Mouse (Mus musculus) MEL (cell line): Measurements from ENCODE around the gene Rbm26. TPM values are rescaled to one million over a fixed set of nuclear protein-coding genes. Genes with fewer than 3 reads are reported as not detected.

Source experiments
- DNase-seq: peaks from one replicate; pipeline ENCODE4 v3.0.0; 2011; ENCODE audit warnings: low read depth, low spot score
- H3K27ac ChIP-seq: 2 replicates; pipeline ENCODE4 v1.5.1; 2012; ENCODE audit warnings: low read depth, mild to moderate bottlenecking, control low read depth, low read length, moderate library complexity; ENCODE audit not compliant: control insufficient read depth
- H3K27me3 ChIP-seq, 2 experiments: fragments of 150-350 bp in 1 of 2; sonication (generic) in 1 of 2; 2 replicates each; pipeline ENCODE4 v1.6.1; 2012; ENCODE audit warnings: low read length in 2 of 2, mild to moderate bottlenecking in 2 of 2, improper control_type of control experiment in 1 of 2, moderate library complexity in 1 of 2; ENCODE audit not compliant: insufficient read depth in 2 of 2, control insufficient read depth in 1 of 2
- H3K36me3 ChIP-seq, 2 experiments: 2 replicates each; pipeline ENCODE4 v1.6.1; 2012 to 2014; ENCODE audit warnings: low read length in 2 of 2, improper control_type of control experiment in 1 of 2, inconsistent platforms in 1 of 2, mild to moderate bottlenecking in 1 of 2; ENCODE audit not compliant: insufficient read depth in 2 of 2, control insufficient read depth in 1 of 2
- H3K4me1 ChIP-seq, 2 experiments: fragments of 150-350 bp in 1 of 2; sonication (generic) in 1 of 2; 2 replicates each; pipeline ENCODE4 v1.6.1; 2012; ENCODE audit warnings: low read length in 2 of 2, improper control_type of control experiment in 1 of 2, mild to moderate bottlenecking in 1 of 2; ENCODE audit not compliant: insufficient read depth in 2 of 2, control insufficient read depth in 1 of 2
- H3K4me3 ChIP-seq, 2 experiments: fragments of 150-350 bp in 1 of 2; sonication (generic) in 1 of 2; 2 replicates each; pipeline ENCODE4 v1.5.1; 2012; ENCODE audit warnings: low read depth in 2 of 2, low read length in 2 of 2, mild to moderate bottlenecking in 2 of 2, moderate library complexity in 2 of 2, control low read depth in 1 of 2, improper control_type of control experiment in 1 of 2; ENCODE audit not compliant: control insufficient read depth in 1 of 2, insufficient read depth in 1 of 2
- H3K79me2 ChIP-seq: 2 replicates; pipeline ENCODE4 v1.6.1; 2012; ENCODE audit warnings: mild to moderate bottlenecking, low read length, moderate library complexity; ENCODE audit not compliant: control insufficient read depth, poor library complexity, insufficient read depth
- H3K9ac ChIP-seq: 2 replicates; pipeline ENCODE4 v1.6.1; 2012; ENCODE audit warnings: low read depth, mild to moderate bottlenecking, control low read depth, low read length, moderate library complexity; ENCODE audit not compliant: control insufficient read depth, poor library complexity, severe bottlenecking
- H3K9me3 ChIP-seq: fragments of 150-350 bp; sonication (generic); replicated peaks from 2 replicates; pipeline ENCODE4 v1.6.1; 2012; ENCODE audit warnings: mild to moderate bottlenecking, low read length, improper control_type of control experiment, moderate library complexity; ENCODE audit not compliant: insufficient read depth
- BHLHE40 ChIP-seq: IDR thresholded peaks from 2 replicates; pipeline ENCODE4 v1.6.1; 2012; ENCODE audit warnings: low read depth, mild to moderate bottlenecking, inconsistent platforms, low read length, improper control_type of control experiment, borderline replicate concordance
- CHD2 ChIP-seq: IDR thresholded peaks from 2 replicates; pipeline ENCODE4 v1.6.1; 2011; ENCODE audit warnings: low read length, improper control_type of control experiment
- CTCF ChIP-seq, 3 experiments: IDR thresholded peaks in 2 of 3; conservative IDR thresholded peaks in 1 of 3; 2 replicates each; pipeline ENCODE4 v1.5.1; 2011 to 2012; ENCODE audit warnings: low read length in 3 of 3, low read depth in 2 of 3, mild to moderate bottlenecking in 2 of 3, improper control_type of control experiment in 1 of 3, inconsistent platforms in 1 of 3, mixed read lengths in 1 of 3, moderate library complexity in 1 of 3; ENCODE audit not compliant: control insufficient read depth in 1 of 3, insufficient read depth in 1 of 3, poor library complexity in 1 of 3, severe bottlenecking in 1 of 3
- E2F4 ChIP-seq: IDR thresholded peaks from 2 replicates; pipeline ENCODE4 v1.6.1; 2011; ENCODE audit warnings: low read depth, low read length, improper control_type of control experiment, borderline replicate concordance
- ELF1 ChIP-seq: IDR thresholded peaks from 2 replicates; pipeline ENCODE4 v1.6.1; 2014; ENCODE audit warnings: low read depth, mild to moderate bottlenecking, inconsistent platforms, low read length, improper control_type of control experiment, moderate library complexity
- ETS1 ChIP-seq: IDR thresholded peaks from 2 replicates; pipeline ENCODE4 v1.6.1; 2012; ENCODE audit warnings: low read depth, mild to moderate bottlenecking, inconsistent platforms, low read length, improper control_type of control experiment, moderate library complexity
- HCFC1 ChIP-seq: IDR thresholded peaks from 2 replicates; pipeline ENCODE4 v1.6.1; 2012; ENCODE audit warnings: low read depth, mild to moderate bottlenecking, inconsistent platforms, low read length, improper control_type of control experiment, moderate library complexity
- JUND ChIP-seq: IDR thresholded peaks from 2 replicates; pipeline ENCODE4 v1.6.1; 2011; ENCODE audit warnings: low read depth, mild to moderate bottlenecking, improper control_type of control experiment, low read length
- KAT2A ChIP-seq: conservative IDR thresholded peaks from 2 replicates; pipeline ENCODE4 v1.6.1; 2012; ENCODE audit warnings: low read depth, low read length, improper control_type of control experiment, inconsistent platforms
- MAX ChIP-seq: IDR thresholded peaks from 2 replicates; pipeline ENCODE4 v1.6.1; 2011; ENCODE audit warnings: low read length, improper control_type of control experiment
- MXI1 ChIP-seq: IDR thresholded peaks from 2 replicates; pipeline ENCODE4 v1.6.1; 2011; ENCODE audit warnings: mild to moderate bottlenecking, low read depth, low read length, improper control_type of control experiment
- MYB ChIP-seq: IDR thresholded peaks from 2 replicates; pipeline ENCODE4 v1.6.1; 2011; ENCODE audit warnings: mild to moderate bottlenecking, low read depth, low read length, improper control_type of control experiment
- MYC ChIP-seq: IDR thresholded peaks from 2 replicates; pipeline ENCODE4 v1.6.1; 2011; ENCODE audit warnings: low read depth, mild to moderate bottlenecking, low read length, improper control_type of control experiment, moderate library complexity
- NELFE ChIP-seq: IDR thresholded peaks from 2 replicates; pipeline ENCODE4 v1.6.1; 2011; ENCODE audit warnings: low read depth, low read length, improper control_type of control experiment
- NRF1 ChIP-seq: IDR thresholded peaks from 2 replicates; pipeline ENCODE4 v1.6.1; 2014; ENCODE audit warnings: low read depth, mild to moderate bottlenecking, inconsistent platforms, low read length, improper control_type of control experiment, moderate library complexity; ENCODE audit not compliant: poor library complexity, insufficient read depth, severe bottlenecking
- POLR2A ChIP-seq, 2 experiments: IDR thresholded peaks; 2 replicates each; pipeline ENCODE4 v1.6.1; 2011 to 2012; ENCODE audit warnings: low read length in 2 of 2, mild to moderate bottlenecking in 2 of 2, control low read depth in 1 of 2, improper control_type of control experiment in 1 of 2, low read depth in 1 of 2, moderate library complexity in 1 of 2; ENCODE audit not compliant: control insufficient read depth in 1 of 2, insufficient read depth in 1 of 2, poor library complexity in 1 of 2
- POLR2AphosphoS2 ChIP-seq: IDR thresholded peaks from 2 replicates; pipeline ENCODE4 v1.6.1; 2011; ENCODE audit warnings: low read length, improper control_type of control experiment
- RAD21 ChIP-seq: IDR thresholded peaks from 2 replicates; pipeline ENCODE4 v1.6.1; 2011; ENCODE audit warnings: mild to moderate bottlenecking, low read depth, low read length, improper control_type of control experiment
- SIN3A ChIP-seq: IDR thresholded peaks from 2 replicates; pipeline ENCODE4 v1.6.1; 2012; ENCODE audit warnings: low read length, improper control_type of control experiment, inconsistent platforms
- SMC3 ChIP-seq: IDR thresholded peaks from 2 replicates; pipeline ENCODE4 v1.6.1; 2011; ENCODE audit warnings: low read depth, low read length, improper control_type of control experiment
- TBP ChIP-seq: IDR thresholded peaks from 2 replicates; pipeline ENCODE4 v1.8.0; 2011; ENCODE audit warnings: low read depth, low read length, improper control_type of control experiment
- TCF12 ChIP-seq: IDR thresholded peaks from 2 replicates; pipeline ENCODE4 v1.6.1; 2014; ENCODE audit warnings: low read depth, mild to moderate bottlenecking, inconsistent platforms, low read length, improper control_type of control experiment, moderate library complexity
- ZC3H11A ChIP-seq: IDR thresholded peaks from 2 replicates; pipeline ENCODE4 v1.6.1; 2012; ENCODE audit warnings: low read depth, mild to moderate bottlenecking, inconsistent platforms, low read length, improper control_type of control experiment
- ZMIZ1 ChIP-seq: IDR thresholded peaks from 2 replicates; pipeline ENCODE4 v1.6.1; 2012; ENCODE audit warnings: low read depth, mild to moderate bottlenecking, inconsistent platforms, low read length, improper control_type of control experiment, moderate library complexity
- polyA plus RNA-seq, 2 experiments: library from polyadenylated mRNA; stranded (reverse) in 1 of 2; unstranded in 1 of 2; fragments of >175 nt in 1 of 2; fragments of >200 nt in 1 of 2; gene quantifications; 2 replicates each; pipeline versions ENCODE4 v1.2.1 to v1.2.4; 2012; ENCODE audit warnings: low replicate concordance in 2 of 2, low read depth in 1 of 2; ENCODE audit not compliant: insufficient read length in 2 of 2, insufficient read depth in 1 of 2, missing spikeins in 1 of 2
- total RNA-seq: library from RNA; depleted of rRNA; stranded (reverse); fragments of 300-350 nt; gene quantifications from 2 replicates; pipeline ENCODE4 v1.2.3, GENCODE M21; 2012; rRNA removed

Rbm26 gene
- 27.2 and 27.7 TPM in 2 replicates for total RNA-seq
- polyA plus RNA-seq: 10 to 100 TPM; 47.8 to 55.9 TPM

DNA sequence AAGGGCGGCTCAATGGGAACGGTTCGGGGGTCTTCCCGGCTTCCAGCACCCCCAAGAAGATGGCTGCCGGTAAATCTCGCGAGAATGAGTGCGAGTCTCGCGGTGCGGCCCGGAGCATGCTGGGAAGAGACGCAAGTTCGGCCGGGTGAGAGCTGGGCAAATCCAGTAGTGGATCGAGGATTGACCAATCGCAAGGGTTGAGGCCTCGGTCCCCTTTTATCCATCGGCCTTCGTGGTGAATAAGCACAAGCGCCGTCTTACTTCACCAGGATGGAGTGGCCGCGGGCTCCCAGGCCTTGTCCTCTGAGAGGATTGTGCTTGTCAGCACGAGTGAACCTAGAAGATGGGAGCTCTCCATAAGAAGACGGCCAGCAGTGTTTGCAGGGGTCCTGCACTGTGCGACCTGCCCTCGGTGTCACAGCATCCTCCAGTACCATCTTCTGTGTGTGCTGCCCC lies at the start of gene Rbm26:
Gene Rbm26, minus strand, starts transcription at position 90 of the 456 bp plus-strand sequence.
- H3K9ac ChIP-seq: peak within 1 kb of the TSS; percentile 98
- peak; percentile 97 for DNase-seq
- H3K4me3 ChIP-seq: peak within 1 kb of the TSS; percentile 83 to 96
- TF ChIP-seq BHLHE40: no peak
- TF ChIP-seq ETS1: no peak
- peak; percentile 30; the same call in 1 of the 2 replicates for TF ChIP-seq NRF1
- TF ChIP-seq E2F4: no peak
- TF ChIP-seq POLR2AphosphoS2: peak; percentile 82; the same call in 1 of the 2 replicates
- TF ChIP-seq TCF12: peak; percentile 73
- TF ChIP-seq TBP: peak; percentile 92
- no peak for TF ChIP-seq CTCF (IDR thresholded peaks at IDR 0.05 in 2 of 3, conservative IDR thresholded peaks at IDR 0.05 in 1 of 3; ENCODE audit: control insufficient read depth in 1 of 3, insufficient read depth in 1 of 3, low read depth in 2 of 3, low read length in 3 of 3, poor library complexity in 1 of 3, severe bottlenecking in 1 of 3)
- peak; percentile 74; the same call in 1 of the 2 replicates for TF ChIP-seq ZMIZ1
- TF ChIP-seq KAT2A: peak; percentile 71
- TF ChIP-seq ELF1: no peak
- TF ChIP-seq NELFE: peak; percentile 88
- no peak for TF ChIP-seq MXI1
- TF ChIP-seq MYC: peak; percentile 66; the same call in 1 of the 2 replicates
- peak; percentile 48; the same call in 1 of the 2 replicates for TF ChIP-seq MAX
- TF ChIP-seq HCFC1: peak; percentile 92
- TF ChIP-seq CHD2: peak; percentile 99
- TF ChIP-seq RAD21: no peak
- peak; percentile 36 for TF ChIP-seq SIN3A
- peak; percentile 84 to 97; a peak in 3 of 4 replicates for TF ChIP-seq POLR2A (IDR thresholded peaks at IDR 0.05; ENCODE audit: control insufficient read depth in 1 of 2, insufficient read depth in 1 of 2, low read depth in 1 of 2, low read length in 2 of 2, poor library complexity in 1 of 2)
- TF ChIP-seq, all 39 proteins: peak for 13
- H3K36me3 ChIP-seq: peaks cover 0 to 24% of the 10 kb centered on the region in 2 experiments; a peak in 2 of 4 replicates
- no peaks in the 10 kb centered on the region for H3K27me3 ChIP-seq
- peak within 1 kb of the TSS; percentile 83 for H3K27ac ChIP-seq
- H3K9me3 ChIP-seq: no peaks in the 10 kb centered on the region
- peaks cover 2 to 15% of the 10 kb centered on the region in 2 experiments; a peak in 3 of 4 replicates for H3K4me1 ChIP-seq
- H3K79me2 ChIP-seq: peaks cover 45% of the 10 kb centered on the region

DNA sequence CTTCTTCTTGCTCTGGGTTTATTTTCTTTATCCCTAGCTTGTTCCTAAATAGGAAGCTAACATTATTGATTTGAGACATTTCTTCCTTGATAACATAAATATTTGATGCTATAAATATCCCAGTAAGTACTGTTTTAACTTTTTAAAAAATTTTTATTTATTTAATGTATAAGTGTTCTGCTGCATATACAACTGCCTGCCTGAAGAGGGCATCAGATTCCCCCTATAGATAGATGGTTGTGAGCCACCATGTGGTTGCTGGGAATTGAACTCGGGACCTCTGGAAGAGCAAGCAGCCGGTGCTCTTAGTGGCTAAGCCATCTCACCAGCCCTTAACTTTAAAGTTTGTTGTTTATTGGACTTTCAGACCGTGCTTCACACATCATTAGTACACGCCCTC lies 48.7 kb upstream of the Rbm26 start:
- Histone ChIP-seq H3K36me3 (no peaks in the 10 kb centered on the region), H3K27me3 (no peaks in the 10 kb centered on the region), H3K9me3 (no peaks in the 10 kb centered on the region), H3K79me2 (no peaks in the 10 kb centered on the region), H3K4me3 (no peak overlapping the region), H3K4me1 (peaks cover 0 to 2% of the 10 kb centered on the region in 2 experiments; a peak in 1 of 4 replicates), H3K9ac (no peak overlapping the region), H3K27ac (no peak overlapping the region)
- TF ChIP-seq ZC3H11A (0 out of 2 replicates have a peak, but pooled peaks have one; percentile 26), ZMIZ1 (no peak), SMC3 (peak; percentile 26; the same call in 1 of the 2 replicates), JUND (no peak), MYC (0 out of 2 replicates have a peak, but pooled peaks have one; percentile 34), MYB (no peak), CTCF (IDR thresholded peaks at IDR 0.05 in 2 of 3, conservative IDR thresholded peaks at IDR 0.05 in 1 of 3; ENCODE audit: control insufficient read depth in 1 of 3, insufficient read depth in 1 of 3, low read depth in 2 of 3, low read length in 3 of 3, poor library complexity in 1 of 3, severe bottlenecking in 1 of 3) (peak in 2 of 3 experiments; percentile 18 to 52; a peak in 3 of 6 replicates), RAD21 (peak; percentile 27)
- peak; percentile 12 for DNase-seq
